Mouse (Mus musculus): ENCODE measurements at regions not wholly inside any gene's neighbourhood (a gene's known extent, or its start where the extent isn't known, plus 50 kb on each side); places are given as distances from the start of the nearest gene placed in this dataset.

GRCm38 (mm10) chr6:84353425-84354220, 240.1 kb downstream of the Cyp26b1 start:
- TF ChIP-seq GATA1 (IDR thresholded peaks at IDR 0.05; ENCODE audit: low read length) (no peak), TAL1 (IDR thresholded peaks at IDR 0.05; ENCODE audit: low read length) (no peak)

All from erythroblast, embryonic 14.5 days (primary cell).